Mouse (Mus musculus): ENCODE data around the gene Fxyd7. TPM values are rescaled to one million over a fixed set of nuclear protein-coding genes. Genes with fewer than 3 reads are reported as not detected.

Fxyd7 gene
- polyA plus RNA-seq, 1 experiment = not detected

- H3K4me3 ChIP-seq (ENCODE audit: low read depth, low read length) = no peak overlapping the region
- TF ChIP-seq CTCF (IDR thresholded peaks at IDR 0.05; ENCODE audit: low read depth, low read length) = no peak
- no peak for TF ChIP-seq EP300 (IDR thresholded peaks at IDR 0.05; ENCODE audit: insufficient read depth, low read depth, low read length)
- TF ChIP-seq POLR2A (IDR thresholded peaks at IDR 0.05; ENCODE audit: insufficient read depth, low read length) = no peak
Measured at GRCm38 (mm10) chr7:31079670-31080069, 28.4 kb upstream of the Fxyd7 start.

DNA sequence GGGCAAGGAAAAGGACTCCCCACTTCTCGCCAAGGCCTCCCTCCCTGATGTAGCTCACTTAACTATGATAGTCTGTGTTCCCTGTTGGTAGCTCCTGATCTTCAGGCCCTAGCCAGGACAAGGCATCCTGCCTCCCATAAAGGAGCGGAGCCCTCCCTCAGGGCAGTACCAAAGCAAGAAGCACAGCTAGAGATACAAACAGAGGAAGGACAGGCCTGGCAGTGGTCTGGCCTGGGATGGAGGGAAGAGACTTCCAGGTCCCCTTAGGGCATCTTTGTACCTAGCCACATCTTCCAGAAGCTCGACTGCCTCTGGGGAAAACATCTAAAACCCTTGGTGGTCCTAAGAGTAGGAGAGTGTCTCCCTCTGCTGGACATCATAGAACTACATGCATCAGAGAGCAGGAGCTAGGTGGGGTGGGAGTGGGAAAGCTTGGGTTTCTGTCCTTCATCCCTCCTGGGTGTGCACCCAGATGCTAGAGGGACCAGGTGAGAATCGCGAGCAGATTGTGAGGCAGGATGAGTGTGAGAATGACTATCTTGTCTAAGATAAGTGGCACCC, 26.7 kb upstream of the Fxyd7 start:
- TF ChIP-seq POLR2A (IDR thresholded peaks at IDR 0.05; ENCODE audit: insufficient read depth, low read length) = no peak
- peak; percentile 44 for TF ChIP-seq CTCF (IDR thresholded peaks at IDR 0.05; ENCODE audit: low read depth, low read length)
- Histone ChIP-seq H3K27ac (ENCODE audit: insufficient read depth, low read length) (no peak overlapping the region), H3K4me1 (ENCODE audit: control insufficient read depth, insufficient read depth, low read length) (no peaks in the 10 kb centered on the region), H3K27me3 (ENCODE audit: control insufficient read depth, insufficient read depth, low read length, poor library complexity, severe bottlenecking) (no peaks in the 10 kb centered on the region), H3K36me3 (ENCODE audit: control insufficient read depth, insufficient read depth, low read length, poor library complexity, severe bottlenecking) (no peaks in the 10 kb centered on the region), H3K9ac (ENCODE audit: low read depth, poor library complexity, severe bottlenecking) (no peak overlapping the region), H3K9me3 (replicated peaks; ENCODE audit: control insufficient read depth, insufficient read depth, low read length, poor library complexity, severe bottlenecking) (no peaks in the 10 kb centered on the region), H3K4me3 (ENCODE audit: low read depth, low read length) (no peak overlapping the region)

More at GRCm38 (mm10) chr7:31079670-31080069, 28.4 kb upstream of the Fxyd7 start:
- Histone ChIP-seq H3K27ac (ENCODE audit: insufficient read depth, low read length) (no peak overlapping the region), H3K36me3 (ENCODE audit: control insufficient read depth, insufficient read depth, low read length, poor library complexity, severe bottlenecking) (no peaks in the 10 kb centered on the region), H3K9ac (ENCODE audit: low read depth, poor library complexity, severe bottlenecking) (no peak overlapping the region), H3K27me3 (ENCODE audit: control insufficient read depth, insufficient read depth, low read length, poor library complexity, severe bottlenecking) (no peaks in the 10 kb centered on the region), H3K4me1 (ENCODE audit: control insufficient read depth, insufficient read depth, low read length) (no peaks in the 10 kb centered on the region), H3K9me3 (replicated peaks; ENCODE audit: control insufficient read depth, insufficient read depth, low read length, poor library complexity, severe bottlenecking) (no peaks in the 10 kb centered on the region)

- H3K9ac ChIP-seq (ENCODE audit: low read depth, poor library complexity, severe bottlenecking) = no peak overlapping the region
- H3K9me3 ChIP-seq (replicated peaks; ENCODE audit: control insufficient read depth, insufficient read depth, low read length, poor library complexity, severe bottlenecking) = no peaks in the 10 kb centered on the region
- H3K36me3 ChIP-seq (ENCODE audit: control insufficient read depth, insufficient read depth, low read length, poor library complexity, severe bottlenecking) = no peaks in the 10 kb centered on the region
- H3K27me3 ChIP-seq (ENCODE audit: control insufficient read depth, insufficient read depth, low read length, poor library complexity, severe bottlenecking) = no peaks in the 10 kb centered on the region
- H3K4me3 ChIP-seq (ENCODE audit: low read depth, low read length) = no peak overlapping the region
- H3K4me1 ChIP-seq (ENCODE audit: control insufficient read depth, insufficient read depth, low read length) = no peaks in the 10 kb centered on the region
- H3K27ac ChIP-seq (ENCODE audit: insufficient read depth, low read length) = no peak overlapping the region
- TF ChIP-seq EP300 (IDR thresholded peaks at IDR 0.05; ENCODE audit: insufficient read depth, low read depth, low read length) (no peak), POLR2A (IDR thresholded peaks at IDR 0.05; ENCODE audit: insufficient read depth, low read length) (no peak), CTCF (IDR thresholded peaks at IDR 0.05; ENCODE audit: low read depth, low read length) (no peak)
Measured at GRCm38 (mm10) chr7:31077470-31077869, 26.2 kb upstream of the Fxyd7 start.

DNA sequence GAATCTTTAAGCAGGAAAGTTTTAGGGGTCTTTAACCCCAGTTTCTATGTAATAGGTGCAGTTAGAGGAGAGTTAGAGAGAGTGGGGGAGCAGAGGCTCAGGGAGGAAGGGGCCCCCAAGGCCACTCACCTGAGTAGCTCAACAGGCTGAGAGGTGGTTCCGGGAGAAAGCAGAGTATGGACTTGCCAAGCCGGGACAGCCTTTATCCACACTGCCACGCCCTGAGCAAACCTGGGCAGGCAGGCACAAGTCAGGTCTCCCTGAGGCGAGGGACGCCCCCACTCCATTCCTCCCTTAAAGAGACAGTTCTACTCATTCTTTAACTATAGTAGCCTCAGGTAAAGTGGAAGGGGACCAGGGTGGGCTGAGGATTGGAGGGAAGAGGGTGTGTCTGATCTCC, 25.2 kb upstream of the Fxyd7 start, which contains the start of gene Fxyd3:
Gene Fxyd3 (minus strand): TSS at position 213 of the 400 bp plus-strand sequence.
- no peaks in the 10 kb centered on the region for H3K27me3 ChIP-seq (ENCODE audit: control insufficient read depth, insufficient read depth, low read length, poor library complexity, severe bottlenecking)
- TF ChIP-seq CTCF (IDR thresholded peaks at IDR 0.05; ENCODE audit: low read depth, low read length) = no peak
- TF ChIP-seq POLR2A (IDR thresholded peaks at IDR 0.05; ENCODE audit: insufficient read depth, low read length) = no peak
- TF ChIP-seq EP300 (IDR thresholded peaks at IDR 0.05; ENCODE audit: insufficient read depth, low read depth, low read length) = no peak
- no peak within 1 kb of the TSS for H3K27ac ChIP-seq (ENCODE audit: insufficient read depth, low read length)
- no peak within 1 kb of the TSS for H3K4me3 ChIP-seq (ENCODE audit: low read depth, low read length)
- H3K4me1 ChIP-seq (ENCODE audit: control insufficient read depth, insufficient read depth, low read length) = peaks cover 3% of the 10 kb centered on the region
- no peaks in the 10 kb centered on the region for H3K9me3 ChIP-seq (replicated peaks; ENCODE audit: control insufficient read depth, insufficient read depth, low read length, poor library complexity, severe bottlenecking)
- no peak within 1 kb of the TSS for H3K9ac ChIP-seq (ENCODE audit: low read depth, poor library complexity, severe bottlenecking)
- H3K36me3 ChIP-seq (ENCODE audit: control insufficient read depth, insufficient read depth, low read length, poor library complexity, severe bottlenecking) = no peaks in the 10 kb centered on the region

GRCm38 (mm10) chr7:31074713-31075069, 23.4 kb upstream of the Fxyd7 start:
- Histone ChIP-seq H3K9ac (ENCODE audit: low read depth, poor library complexity, severe bottlenecking) (no peak overlapping the region), H3K4me3 (ENCODE audit: low read depth, low read length) (no peak overlapping the region), H3K36me3 (ENCODE audit: control insufficient read depth, insufficient read depth, low read length, poor library complexity, severe bottlenecking) (no peaks in the 10 kb centered on the region), H3K27ac (ENCODE audit: insufficient read depth, low read length) (no peak overlapping the region), H3K4me1 (ENCODE audit: control insufficient read depth, insufficient read depth, low read length) (peaks cover 3% of the 10 kb centered on the region), H3K27me3 (ENCODE audit: control insufficient read depth, insufficient read depth, low read length, poor library complexity, severe bottlenecking) (no peaks in the 10 kb centered on the region), H3K9me3 (replicated peaks; ENCODE audit: control insufficient read depth, insufficient read depth, low read length, poor library complexity, severe bottlenecking) (no peaks in the 10 kb centered on the region)
- TF ChIP-seq EP300 (IDR thresholded peaks at IDR 0.05; ENCODE audit: insufficient read depth, low read depth, low read length) (no peak), CTCF (IDR thresholded peaks at IDR 0.05; ENCODE audit: low read depth, low read length) (no peak), POLR2A (IDR thresholded peaks at IDR 0.05; ENCODE audit: insufficient read depth, low read length) (no peak)

- no peaks in the 10 kb centered on the region for H3K27me3 ChIP-seq (ENCODE audit: control insufficient read depth, insufficient read depth, low read length, poor library complexity, severe bottlenecking)
- H3K9ac ChIP-seq (ENCODE audit: low read depth, poor library complexity, severe bottlenecking) = no peak overlapping the region
- peaks cover 3% of the 10 kb centered on the region for H3K4me1 ChIP-seq (ENCODE audit: control insufficient read depth, insufficient read depth, low read length)
- no peaks in the 10 kb centered on the region for H3K36me3 ChIP-seq (ENCODE audit: control insufficient read depth, insufficient read depth, low read length, poor library complexity, severe bottlenecking)
- H3K27ac ChIP-seq (ENCODE audit: insufficient read depth, low read length) = no peak overlapping the region
- no peak overlapping the region for H3K4me3 ChIP-seq (ENCODE audit: low read depth, low read length)
- TF ChIP-seq CTCF (IDR thresholded peaks at IDR 0.05; ENCODE audit: low read depth, low read length) (no peak), POLR2A (IDR thresholded peaks at IDR 0.05; ENCODE audit: insufficient read depth, low read length) (no peak), EP300 (IDR thresholded peaks at IDR 0.05; ENCODE audit: insufficient read depth, low read depth, low read length) (no peak)
- H3K9me3 ChIP-seq (replicated peaks; ENCODE audit: control insufficient read depth, insufficient read depth, low read length, poor library complexity, severe bottlenecking) = no peaks in the 10 kb centered on the region
Measured at GRCm38 (mm10) chr7:31074061-31074712, 22.9 kb upstream of the Fxyd7 start.

Data from ES-Bruce4 (cell line).